Mouse (Mus musculus) WW6 (cell line): ENCODE measurements around the gene Rps11.
A peak's percentile ranks its signal among the peaks of the same experiment; 100 is the strongest.
"Not testable (repeated sequence)": the region's sequence is repeated elsewhere in the genome, so short reads cannot be mapped to it uniquely, and the experiment has no call there.

Experiments
- DNase-seq: peaks from one replicate; pipeline ENCODE4 v3.0.0-alpha.2; 2013; ENCODE audit warnings: low read depth, low spot score

The Rps11 gene

GRCm38 (mm10) chr7:45133446-45134159 lies 9.4 kb upstream of the Rps11 start:
- no peak for DNase-seq

GRCm38 (mm10) chr7:45131850-45132249 lies 7.6 kb upstream of the Rps11 start:
- no peak for DNase-seq

- DNase-seq, result no peak
Observed at GRCm38 (mm10) chr7:45129776-45130512, 5.7 kb upstream of the Rps11 start.

- no peak for DNase-seq
Observed at GRCm38 (mm10) chr7:45129318-45129717, 5.1 kb upstream of the Rps11 start.

GRCm38 (mm10) chr7:45128624-45129246 lies 4.5 kb upstream of the Rps11 start, which contains the start of gene Rpl13a:
TSS of gene Rpl13a (minus strand) at chr7:45128761.
- DNase-seq, result peak; percentile 96

- DNase-seq, result no peak
Observed at GRCm38 (mm10) chr7:45127700-45128224, 3.5 kb upstream of the Rps11 start.

GRCm38 (mm10) chr7:45126844-45127699 lies 2.8 kb upstream of the Rps11 start:
- no peak for DNase-seq

GRCm38 (mm10) chr7:45126147-45126843 lies 2.1 kb upstream of the Rps11 start:
- no peak for DNase-seq

GRCm38 (mm10) chr7:45125649-45126048 lies 1.4 kb upstream of the Rps11 start:
- not testable (repeated sequence) for DNase-seq

GRCm38 (mm10) chr7:45125144-45125600 lies 933 bp upstream of the Rps11 start:
- no peak for DNase-seq

GRCm38 (mm10) chr7:45123186-45123570 lies 1.1 kb downstream of the Rps11 start:
- no peak for DNase-seq

- DNase-seq, result no peak
Observed at GRCm38 (mm10) chr7:45122561-45123185, 1.6 kb downstream of the Rps11 start.

GRCm38 (mm10) chr7:45121966-45122365 lies 2.3 kb downstream of the Rps11 start:
- no peak for DNase-seq

- no peak for DNase-seq
Observed at GRCm38 (mm10) chr7:45121404-45121803, 2.8 kb downstream of the Rps11 start.

- no peak for DNase-seq
Observed at GRCm38 (mm10) chr7:45119780-45120709, 4.2 kb downstream of the Rps11 start.

GRCm38 (mm10) chr7:45118336-45118735 lies 5.9 kb downstream of the Rps11 start:
- DNase-seq, result no peak

- no peak for DNase-seq
Observed at GRCm38 (mm10) chr7:45117566-45117965, 6.7 kb downstream of the Rps11 start.

- no peak for DNase-seq
Observed at GRCm38 (mm10) chr7:45113476-45113875, 10.8 kb downstream of the Rps11 start.

- no peak for DNase-seq
Observed at GRCm38 (mm10) chr7:45112529-45112928, 11.7 kb downstream of the Rps11 start.
